Mouse (Mus musculus) myocyte (in vitro differentiated cells): ENCODE data around the gene Nim1k. TPM values are rescaled to one million over a fixed set of nuclear protein-coding genes. Genes with fewer than 3 reads are reported as not detected.

Experiments
- H3K27me3 ChIP-seq: one replicate; pipeline ENCODE4 v1.6.1; 2011; ENCODE audit not compliant: control insufficient read depth, insufficient read depth, insufficient read length
- H3K36me3 ChIP-seq: one replicate; pipeline ENCODE4 v1.6.1; 2011; ENCODE audit not compliant: control insufficient read depth, insufficient read depth
- H3K4me2 ChIP-seq: one replicate; pipeline ENCODE4 v1.6.1; 2011; ENCODE audit warnings: low read depth, control low read depth
- H3K4me3 ChIP-seq: one replicate; pipeline ENCODE4 v1.5.1; 2011; ENCODE audit warnings: mild to moderate bottlenecking, control low read depth, moderate library complexity
- H3K79me2 ChIP-seq: one replicate; pipeline ENCODE4 v1.6.1; 2011; ENCODE audit not compliant: control insufficient read depth, insufficient read depth
- H3ac ChIP-seq: one replicate; pipeline ENCODE4 v1.6.1; 2011; ENCODE audit not compliant: control insufficient read depth, insufficient read length
- CEBPB ChIP-seq: IDR thresholded peaks from 2 replicates; pipeline ENCODE4 v1.6.1; 2011; ENCODE audit warnings: mild to moderate bottlenecking, moderate library complexity; ENCODE audit not compliant: poor library complexity, insufficient read depth, severe bottlenecking
- E2F4 ChIP-seq: IDR thresholded peaks from one replicate; pipeline ENCODE4 v1.6.1; 2011; ENCODE audit warnings: mild to moderate bottlenecking, control low read depth, moderate library complexity; ENCODE audit not compliant: insufficient read depth
- MAX ChIP-seq: IDR thresholded peaks from one replicate; pipeline ENCODE4 v1.6.1; 2011; ENCODE audit warnings: low read depth, mild to moderate bottlenecking, control low read depth
- MYOD1 ChIP-seq, 3 experiments: IDR thresholded peaks; one replicate each; pipeline ENCODE4 v1.6.1; 2011; ENCODE audit warnings: control low read depth in 2 of 3, low read depth in 2 of 3, mild to moderate bottlenecking in 2 of 3, moderate library complexity in 1 of 3; ENCODE audit not compliant: insufficient read length in 2 of 3, control insufficient read depth in 1 of 3
- MYOG ChIP-seq, 3 experiments: IDR thresholded peaks; one replicate each; pipeline ENCODE4 v1.6.1; 2011; ENCODE audit warnings: control low read depth in 2 of 3, low read depth in 2 of 3, mild to moderate bottlenecking in 2 of 3; ENCODE audit not compliant: insufficient read length in 2 of 3, control insufficient read depth in 1 of 3, insufficient read depth in 1 of 3
- POLR2A ChIP-seq: IDR thresholded peaks from one replicate; pipeline ENCODE4 v1.6.1; 2011; ENCODE audit warnings: low read depth, mild to moderate bottlenecking, control low read depth, moderate library complexity; ENCODE audit not compliant: insufficient read length
- POLR2AphosphoS2 ChIP-seq: IDR thresholded peaks from one replicate; pipeline ENCODE4 v1.6.1; 2011; ENCODE audit warnings: low read depth, control low read depth; ENCODE audit not compliant: insufficient read length
- REST ChIP-seq: IDR thresholded peaks from one replicate; pipeline ENCODE4 v1.6.1; 2011; ENCODE audit warnings: mild to moderate bottlenecking, control low read depth, moderate library complexity; ENCODE audit not compliant: insufficient read depth, insufficient read length
- SRF ChIP-seq: IDR thresholded peaks from one replicate; pipeline ENCODE4 v1.6.1; 2011; ENCODE audit warnings: low read depth; ENCODE audit not compliant: control insufficient read depth, insufficient read length
- TCF12 ChIP-seq: IDR thresholded peaks from one replicate; pipeline ENCODE4 v1.6.1; 2011; ENCODE audit warnings: mild to moderate bottlenecking, control low read depth; ENCODE audit not compliant: poor library complexity, insufficient read depth, severe bottlenecking
- TCF3 ChIP-seq: IDR thresholded peaks from one replicate; pipeline ENCODE4 v1.6.1; 2011; ENCODE audit warnings: low read depth, control low read depth; ENCODE audit not compliant: insufficient read length
- USF1 ChIP-seq: IDR thresholded peaks from one replicate; pipeline ENCODE4 v1.6.1; 2011; ENCODE audit warnings: low read depth, mild to moderate bottlenecking, control low read depth, moderate library complexity
- polyA plus RNA-seq: library from polyadenylated mRNA; unstranded; fragments of >200 nt; fragmentation: generic; extraction: Trizol; gene quantifications from one replicate; pipeline ENCODE4 v1.2.1, GENCODE M21; 2012; ENCODE audit warnings: missing spikeins

The Nim1k gene
- polyA plus RNA-seq, 1 experiment, result 0.23 TPM

DNA sequence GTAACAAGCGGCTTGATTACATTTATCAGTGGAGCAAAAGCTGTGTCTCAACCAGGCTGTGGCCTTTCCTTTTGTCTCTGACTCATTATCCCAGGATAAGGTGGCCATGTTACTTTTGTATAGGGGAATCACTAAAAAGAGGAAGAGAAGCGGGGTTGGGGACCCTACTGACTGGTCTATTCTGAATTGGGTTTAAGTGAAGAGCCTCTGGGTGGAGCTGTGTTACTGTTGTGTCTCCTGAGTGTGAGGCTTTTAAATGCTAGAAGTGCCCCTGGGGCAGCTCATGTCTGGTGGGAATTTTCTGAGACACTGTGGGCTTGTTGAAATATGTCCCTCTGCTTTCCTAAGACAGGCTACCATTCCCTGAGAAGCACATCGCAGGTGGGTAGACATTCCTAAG, 12.2 kb downstream of the Nim1k start:
- Histone ChIP-seq H3K4me2 (no peak overlapping the region), H3K4me3 (no peak overlapping the region), H3K79me2 (no peaks in the 10 kb centered on the region), H3K27me3 (no peaks in the 10 kb centered on the region), H3K36me3 (no peaks in the 10 kb centered on the region), H3ac (no peak overlapping the region)
- no peak for TF ChIP-seq REST
- TF ChIP-seq TCF3, result no peak
- TF ChIP-seq POLR2AphosphoS2, result no peak
- no peak for TF ChIP-seq CEBPB
- no peak for TF ChIP-seq TCF12
- TF ChIP-seq MYOD1 (IDR thresholded peaks at IDR 0.05; ENCODE audit: control insufficient read depth in 1 of 3, insufficient read length in 2 of 3, low read depth in 2 of 3), result no peak
- TF ChIP-seq SRF, result no peak
- TF ChIP-seq MYOG (IDR thresholded peaks at IDR 0.05; ENCODE audit: control insufficient read depth in 1 of 3, insufficient read depth in 1 of 3, insufficient read length in 2 of 3, low read depth in 2 of 3), result no peak
- TF ChIP-seq MAX, result no peak
- TF ChIP-seq POLR2A, result no peak
- no peak for TF ChIP-seq USF1

DNA sequence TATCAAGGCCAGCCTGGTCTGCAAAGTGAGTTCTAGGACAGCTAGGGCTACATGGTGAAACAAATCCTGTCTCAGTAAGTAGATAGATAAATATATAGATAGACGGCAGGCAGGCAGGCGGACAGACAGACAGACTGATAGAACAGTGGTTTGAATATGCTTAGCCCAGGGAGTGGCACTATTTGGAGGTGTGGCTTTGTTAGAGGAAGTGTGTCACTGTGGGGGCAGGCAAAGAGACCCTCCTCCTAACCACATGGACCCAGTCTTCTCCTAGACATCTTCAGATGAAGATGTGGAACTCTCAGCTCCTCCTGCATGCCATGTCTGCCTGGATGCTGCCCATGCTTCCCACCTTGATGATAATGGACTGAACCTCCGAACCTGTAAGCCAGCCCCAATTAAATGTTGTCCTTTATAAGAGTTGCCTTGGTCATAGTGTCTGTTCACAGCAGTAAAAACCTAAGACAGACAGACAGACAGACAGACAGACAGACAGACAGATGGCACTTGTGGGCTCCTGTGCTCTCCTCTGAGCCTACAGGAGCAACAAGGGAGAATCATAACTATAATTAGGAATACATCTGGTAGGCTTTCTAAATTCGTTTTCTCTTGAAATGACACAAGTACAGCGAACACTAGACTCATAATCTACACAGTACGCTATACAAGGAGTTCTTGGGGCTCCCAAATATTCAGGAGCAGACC, 12.8 kb downstream of the Nim1k start:
- no peak overlapping the region for H3K4me3 ChIP-seq
- H3K4me2 ChIP-seq, result no peak overlapping the region
- no peak overlapping the region for H3ac ChIP-seq
- TF ChIP-seq MYOD1 (IDR thresholded peaks at IDR 0.05; ENCODE audit: control insufficient read depth in 1 of 3, insufficient read length in 2 of 3, low read depth in 2 of 3) (no peak), POLR2AphosphoS2 (no peak), MYOG (IDR thresholded peaks at IDR 0.05; ENCODE audit: control insufficient read depth in 1 of 3, insufficient read depth in 1 of 3, insufficient read length in 2 of 3, low read depth in 2 of 3) (no peak), POLR2A (no peak), REST (no peak), SRF (no peak), MAX (no peak), TCF12 (no peak), CEBPB (no peak), E2F4 (no peak)
- no peaks in the 10 kb centered on the region for H3K36me3 ChIP-seq
- H3K27me3 ChIP-seq, result no peaks in the 10 kb centered on the region
- H3K79me2 ChIP-seq, result no peaks in the 10 kb centered on the region

DNA sequence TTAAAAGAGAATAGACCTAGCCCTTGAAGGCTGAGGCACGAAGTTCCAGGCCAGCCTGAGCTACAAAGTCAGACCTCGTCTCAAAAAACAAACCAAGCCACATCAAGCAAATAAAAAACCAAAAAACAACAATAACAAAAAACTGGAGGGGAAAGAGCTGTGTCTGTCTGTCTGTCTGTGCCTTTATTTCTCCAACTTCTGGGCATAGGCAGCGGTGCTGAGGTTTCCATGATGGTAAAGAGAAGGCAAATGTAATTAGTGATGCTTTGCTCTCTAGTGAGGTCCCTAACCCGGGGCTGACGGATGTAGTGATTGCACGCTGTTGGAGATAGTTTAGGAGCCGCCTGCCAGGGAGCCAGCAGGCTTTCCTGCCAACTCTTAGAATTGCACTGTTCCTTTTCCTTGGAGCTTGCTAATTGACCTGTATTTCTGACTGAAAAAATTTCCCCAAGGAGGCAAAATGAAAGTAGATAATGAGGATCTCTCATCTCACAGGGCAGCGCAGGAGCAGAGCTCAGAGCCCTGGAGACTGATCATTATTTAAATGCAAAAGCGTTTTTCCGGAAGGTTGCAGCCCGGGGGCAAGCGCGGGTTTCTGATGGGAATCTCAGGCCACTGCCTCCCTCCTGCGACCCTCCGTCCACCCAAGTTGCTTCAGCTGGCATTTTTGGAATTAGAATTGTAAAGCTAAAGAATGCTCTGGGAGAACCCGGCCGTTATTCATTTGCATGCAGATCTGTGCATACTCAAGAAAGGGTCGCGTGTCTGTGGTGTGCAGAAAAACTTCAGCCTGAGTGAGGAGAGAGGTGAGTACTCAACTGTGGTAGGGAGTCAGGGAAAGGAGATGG, 14.1 kb downstream of the Nim1k start:
- Histone ChIP-seq H3K4me3 (no peak overlapping the region), H3K79me2 (no peaks in the 10 kb centered on the region), H3K27me3 (no peaks in the 10 kb centered on the region), H3ac (no peak overlapping the region), H3K4me2 (peak overlapping the region; percentile 62), H3K36me3 (no peaks in the 10 kb centered on the region)
- TF ChIP-seq MYOG (IDR thresholded peaks at IDR 0.05; ENCODE audit: control insufficient read depth in 1 of 3, insufficient read depth in 1 of 3, insufficient read length in 2 of 3, low read depth in 2 of 3) (no peak), REST (no peak), MYOD1 (IDR thresholded peaks at IDR 0.05; ENCODE audit: control insufficient read depth in 1 of 3, insufficient read length in 2 of 3, low read depth in 2 of 3) (no peak), MAX (no peak), E2F4 (no peak), POLR2AphosphoS2 (no peak), TCF3 (no peak), USF1 (no peak), POLR2A (no peak), CEBPB (no peak), TCF12 (no peak), SRF (no peak)

DNA sequence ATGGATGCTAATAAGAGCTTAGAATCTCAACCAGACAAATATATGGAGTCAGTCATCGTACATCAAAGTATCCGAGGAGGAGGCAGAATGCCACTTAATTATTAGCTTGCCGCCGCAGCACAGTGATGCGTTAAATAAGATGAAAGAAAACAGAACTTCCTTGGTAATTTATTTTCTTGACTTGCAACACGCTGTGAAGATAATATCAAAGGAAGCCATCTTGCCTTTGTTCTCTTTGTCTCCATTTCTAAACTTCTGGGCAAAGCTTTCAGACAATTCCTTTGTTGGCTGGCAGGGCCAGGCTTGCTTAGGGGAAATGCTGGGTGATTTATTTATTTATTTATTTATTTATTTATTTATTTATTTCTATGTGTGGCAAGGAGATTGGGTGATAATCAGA, 24.2 kb downstream of the Nim1k start:
- no peak overlapping the region for H3K4me3 ChIP-seq
- H3ac ChIP-seq, result no peak overlapping the region
- H3K79me2 ChIP-seq, result no peaks in the 10 kb centered on the region
- H3K27me3 ChIP-seq, result no peaks in the 10 kb centered on the region
- H3K36me3 ChIP-seq, result no peaks in the 10 kb centered on the region
- H3K4me2 ChIP-seq, result no peak overlapping the region
- no peak for TF ChIP-seq MYOD1 (IDR thresholded peaks at IDR 0.05; ENCODE audit: control insufficient read depth in 1 of 3, insufficient read length in 2 of 3, low read depth in 2 of 3)
- no peak for TF ChIP-seq TCF12
- no peak for TF ChIP-seq TCF3
- no peak for TF ChIP-seq MAX

DNA sequence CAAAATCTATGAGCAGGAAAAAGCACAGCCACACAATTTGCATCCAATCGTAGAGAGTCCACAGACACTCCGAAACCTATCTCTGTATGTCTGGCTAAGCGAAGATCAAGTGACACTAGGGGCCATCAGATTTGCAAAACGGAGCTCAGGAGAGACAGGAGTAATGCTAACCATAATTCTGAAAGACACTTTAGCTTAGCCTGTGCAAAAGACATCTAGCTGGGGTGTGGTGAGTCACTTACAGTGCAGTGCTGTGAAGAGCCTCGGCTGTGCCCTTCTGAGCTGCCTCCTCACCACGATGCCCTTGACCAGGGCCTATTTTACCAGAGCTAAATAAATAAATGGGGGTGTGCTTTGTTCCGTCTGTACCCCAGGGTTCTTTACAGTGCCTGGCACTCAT, 26.3 kb downstream of the Nim1k start:
- no peaks in the 10 kb centered on the region for H3K36me3 ChIP-seq
- no peak overlapping the region for H3K4me3 ChIP-seq
- H3K27me3 ChIP-seq, result no peaks in the 10 kb centered on the region
- TF ChIP-seq USF1, result no peak
- no peak for TF ChIP-seq MYOD1 (IDR thresholded peaks at IDR 0.05; ENCODE audit: control insufficient read depth in 1 of 3, insufficient read length in 2 of 3, low read depth in 2 of 3)
- H3K4me2 ChIP-seq, result no peak overlapping the region
- no peaks in the 10 kb centered on the region for H3K79me2 ChIP-seq
- no peak overlapping the region for H3ac ChIP-seq
